Mouse (Mus musculus): ENCODE data around the gene Cnpy3. TPM values are rescaled to one million over a fixed set of nuclear protein-coding genes. Genes with fewer than 3 reads are reported as not detected.

Gene Cnpy3
- polyA plus RNA-seq, 1 experiment from 2014 or later = 73.9 TPM

GRCm38 (mm10) chr17:46751056-46751793 is 789 bp downstream of the Cnpy3 start:
- peak overlapping the region; percentile 89 for H3K4me3 ChIP-seq (replicated peaks)
- peak overlapping the region; percentile 74 for H3K4me2 ChIP-seq (replicated peaks)
- no peak for ATAC-seq
- 0 out of 2 replicates have a peak, but pooled peaks cover 3% of the 10 kb centered on the region for H3K36me3 ChIP-seq
- peak overlapping the region; percentile 71 for H3K9ac ChIP-seq
- no peaks in the 10 kb centered on the region for H3K9me3 ChIP-seq
- H3K4me1 ChIP-seq (replicated peaks) = peaks cover 9% of the 10 kb centered on the region; the same call in 1 of the 2 replicates
- WGBS = 15% methylated on average over 16 of the region's 16 CpGs
- no peaks in the 10 kb centered on the region for H3K27me3 ChIP-seq (replicated peaks)
- H3K27ac ChIP-seq = peak overlapping the region; percentile 85

GRCm38 (mm10) chr17:46750580-46750979 is 1.4 kb downstream of the Cnpy3 start:
- Histone ChIP-seq H3K36me3 (0 out of 2 replicates have a peak, but pooled peaks cover 3% of the 10 kb centered on the region), H3K27me3 (replicated peaks) (no peaks in the 10 kb centered on the region), H3K4me1 (replicated peaks) (peaks cover 9% of the 10 kb centered on the region; the same call in 1 of the 2 replicates), H3K4me3 (replicated peaks) (peak overlapping the region; percentile 89; the same call in 1 of the 2 replicates), H3K9me3 (no peaks in the 10 kb centered on the region), H3K9ac (peak overlapping the region; percentile 71), H3K4me2 (replicated peaks) (peak overlapping the region; percentile 74), H3K27ac (no peak overlapping the region)
- WGBS = 91% methylated on average over 4 of the region's 4 CpGs
- ATAC-seq = no peak

GRCm38 (mm10) chr17:46749282-46749681 is 2.7 kb downstream of the Cnpy3 start:
- H3K9me3 ChIP-seq = no peaks in the 10 kb centered on the region
- no peak overlapping the region for H3K4me3 ChIP-seq (replicated peaks)
- ATAC-seq = no peak
- H3K4me2 ChIP-seq (replicated peaks) = no peak overlapping the region
- no peak overlapping the region for H3K9ac ChIP-seq
- no peak overlapping the region for H3K27ac ChIP-seq
- H3K27me3 ChIP-seq (replicated peaks) = no peaks in the 10 kb centered on the region
- peaks cover 9% of the 10 kb centered on the region; the same call in 1 of the 2 replicates for H3K4me1 ChIP-seq (replicated peaks)
- WGBS = 81% methylated on average over 5 of the region's 5 CpGs
- 0 out of 2 replicates have a peak, but pooled peaks cover 3% of the 10 kb centered on the region for H3K36me3 ChIP-seq

GRCm38 (mm10) chr17:46747806-46748205 is 4.2 kb downstream of the Cnpy3 start:
- no peak for ATAC-seq
- Histone ChIP-seq H3K9me3 (no peaks in the 10 kb centered on the region), H3K27ac (no peak overlapping the region), H3K4me3 (replicated peaks) (no peak overlapping the region), H3K4me2 (replicated peaks) (no peak overlapping the region), H3K4me1 (replicated peaks) (peaks cover 9% of the 10 kb centered on the region; the same call in 1 of the 2 replicates), H3K9ac (no peak overlapping the region), H3K27me3 (replicated peaks) (no peaks in the 10 kb centered on the region), H3K36me3 (peaks cover 10% of the 10 kb centered on the region; the same call in 1 of the 2 replicates)
- WGBS = 71% methylated on average over 2 of the region's 2 CpGs

- H3K27me3 ChIP-seq (replicated peaks) = no peaks in the 10 kb centered on the region
- no peak overlapping the region for H3K9ac ChIP-seq
- peaks cover 11% of the 10 kb centered on the region; the same call in 1 of the 2 replicates for H3K36me3 ChIP-seq
- H3K9me3 ChIP-seq = no peaks in the 10 kb centered on the region
- H3K4me1 ChIP-seq (replicated peaks) = peaks cover 9% of the 10 kb centered on the region; the same call in 1 of the 2 replicates
- WGBS = 85% methylated on average over 8 of the region's 8 CpGs
- ATAC-seq = no peak
- H3K4me3 ChIP-seq (replicated peaks) = no peak overlapping the region
- no peak overlapping the region for H3K4me2 ChIP-seq (replicated peaks)
- H3K27ac ChIP-seq = no peak overlapping the region
Observed at GRCm38 (mm10) chr17:46747234-46747633, 4.8 kb downstream of the Cnpy3 start.

GRCm38 (mm10) chr17:46745506-46745905 is 6.5 kb downstream of the Cnpy3 start:
- ATAC-seq = no peak
- H3K27ac ChIP-seq = no peak overlapping the region
- 0 out of 2 replicates have a peak, but pooled peaks cover 3% of the 10 kb centered on the region for H3K4me1 ChIP-seq (replicated peaks)
- H3K4me2 ChIP-seq (replicated peaks) = no peak overlapping the region
- WGBS = 87% methylated on average over 2 of the region's 2 CpGs
- H3K36me3 ChIP-seq = peaks cover 12% of the 10 kb centered on the region; the same call in 1 of the 2 replicates
- H3K27me3 ChIP-seq (replicated peaks) = no peaks in the 10 kb centered on the region
- H3K4me3 ChIP-seq (replicated peaks) = no peak overlapping the region
- H3K9me3 ChIP-seq = no peaks in the 10 kb centered on the region
- no peak overlapping the region for H3K9ac ChIP-seq

GRCm38 (mm10) chr17:46742986-46743385 is 9.0 kb downstream of the Cnpy3 start:
- H3K27ac ChIP-seq = no peak overlapping the region
- peaks cover 12% of the 10 kb centered on the region; the same call in 1 of the 2 replicates for H3K36me3 ChIP-seq
- no peak for ATAC-seq
- 85% methylated on average over 9 of the region's 9 CpGs for WGBS
- no peaks in the 10 kb centered on the region for H3K9me3 ChIP-seq
- no peaks in the 10 kb centered on the region for H3K4me1 ChIP-seq (replicated peaks)
- no peak overlapping the region for H3K4me3 ChIP-seq (replicated peaks)
- no peak overlapping the region for H3K4me2 ChIP-seq (replicated peaks)
- no peaks in the 10 kb centered on the region for H3K27me3 ChIP-seq (replicated peaks)
- H3K9ac ChIP-seq = no peak overlapping the region

GRCm38 (mm10) chr17:46741305-46741704 is 10.7 kb downstream of the Cnpy3 start:
- H3K4me2 ChIP-seq (replicated peaks) = no peak overlapping the region
- H3K36me3 ChIP-seq = peaks cover 9% of the 10 kb centered on the region; the same call in 1 of the 2 replicates
- no peak overlapping the region for H3K9ac ChIP-seq
- no peak overlapping the region for H3K27ac ChIP-seq
- H3K27me3 ChIP-seq (replicated peaks) = no peaks in the 10 kb centered on the region
- H3K9me3 ChIP-seq = no peaks in the 10 kb centered on the region
- no peak for ATAC-seq
- H3K4me1 ChIP-seq (replicated peaks) = no peaks in the 10 kb centered on the region
- 91% methylated on average over 6 of the region's 6 CpGs for WGBS
- H3K4me3 ChIP-seq (replicated peaks) = no peak overlapping the region

- Histone ChIP-seq H3K27me3 (replicated peaks) (no peaks in the 10 kb centered on the region), H3K4me1 (replicated peaks) (no peaks in the 10 kb centered on the region), H3K27ac (no peak overlapping the region), H3K9ac (no peak overlapping the region), H3K36me3 (no peaks in the 10 kb centered on the region), H3K4me3 (replicated peaks) (no peak overlapping the region), H3K4me2 (replicated peaks) (no peak overlapping the region), H3K9me3 (no peaks in the 10 kb centered on the region)
- ATAC-seq = no peak
- 63% methylated on average over 9 of the region's 10 CpGs for WGBS
Observed at GRCm38 (mm10) chr17:46736160-46736559, 15.9 kb downstream of the Cnpy3 start.

GRCm38 (mm10) chr17:46735287-46735686 is 16.7 kb downstream of the Cnpy3 start:
- Histone ChIP-seq H3K9me3 (no peaks in the 10 kb centered on the region), H3K4me3 (replicated peaks) (no peak overlapping the region), H3K27ac (no peak overlapping the region), H3K36me3 (no peaks in the 10 kb centered on the region), H3K4me1 (replicated peaks) (no peaks in the 10 kb centered on the region), H3K9ac (no peak overlapping the region), H3K27me3 (replicated peaks) (no peaks in the 10 kb centered on the region), H3K4me2 (replicated peaks) (no peak overlapping the region)
- peak; percentile 20; the same call in 1 of the 2 replicates for ATAC-seq
- WGBS = 85% methylated on average over 7 of the region's 7 CpGs

- H3K9me3 ChIP-seq = no peaks in the 10 kb centered on the region
- H3K4me1 ChIP-seq (replicated peaks) = 0 out of 2 replicates have a peak, but pooled peaks cover 2% of the 10 kb centered on the region
- H3K4me2 ChIP-seq (replicated peaks) = no peak overlapping the region
- H3K9ac ChIP-seq = no peak overlapping the region
- no peak overlapping the region for H3K4me3 ChIP-seq (replicated peaks)
- peaks cover 1% of the 10 kb centered on the region for H3K27me3 ChIP-seq (replicated peaks)
- H3K27ac ChIP-seq = no peak overlapping the region
- ATAC-seq = no peak
- H3K36me3 ChIP-seq = no peaks in the 10 kb centered on the region
- 89% methylated on average over 3 of the region's 3 CpGs for WGBS
Observed at GRCm38 (mm10) chr17:46734055-46734454, 18.0 kb downstream of the Cnpy3 start.

- no peaks in the 10 kb centered on the region for H3K9me3 ChIP-seq
- H3K27me3 ChIP-seq (replicated peaks) = peaks cover 6% of the 10 kb centered on the region
- no peak within 1 kb of the TSS; the same call in 1 of the 2 replicates for H3K9ac ChIP-seq
- WGBS = 13% methylated on average over 24 of the region's 24 CpGs
- peak; percentile 89 for ATAC-seq
- H3K4me3 ChIP-seq (replicated peaks) = peak within 1 kb of the TSS; percentile 20
- H3K36me3 ChIP-seq = peaks cover 6% of the 10 kb centered on the region
- 0 out of 2 replicates have a peak, but pooled peaks cover 9% of the 10 kb centered on the region for H3K4me1 ChIP-seq (replicated peaks)
- H3K27ac ChIP-seq = no peak within 1 kb of the TSS
- peak within 1 kb of the TSS; percentile 71 for H3K4me2 ChIP-seq (replicated peaks)
Observed at GRCm38 (mm10) chr17:46728904-46729318, 23.1 kb downstream of the Cnpy3 start, which contains the start of gene Gnmt. Gene Gnmt, minus strand, starts transcription at chr17:46729168.
